Mouse (Mus musculus) testis, adult 2 months (tissue): ENCODE data around the gene Tsga10ip.

ENCODE experiments used
- CTCF ChIP-seq: fragments of 200-500 bp; IDR thresholded peaks from 2 replicates; pipeline ENCODE4 v1.5.1; 2012; ENCODE audit warnings: low read depth, mild to moderate bottlenecking, inconsistent platforms, low read length, moderate library complexity; ENCODE audit not compliant: control insufficient read depth, insufficient read depth, insufficient replicate concordance
- POLR2A ChIP-seq: fragments of 200-500 bp; IDR thresholded peaks from 2 replicates; pipeline ENCODE4 v1.6.1; 2012; ENCODE audit warnings: low read depth, mild to moderate bottlenecking, inconsistent platforms, low read length, moderate library complexity; ENCODE audit not compliant: control insufficient read depth

GRCm38 (mm10) chr19:5384715-5385114 lies 17.6 kb downstream of the Tsga10ip start:
- TF ChIP-seq CTCF (no peak), POLR2A (no peak)
